Mouse (Mus musculus) small intestine, adult 2 months (tissue): ENCODE results near the gene Fam124b. TPM values are rescaled to one million over a fixed set of nuclear protein-coding genes. Genes with fewer than 3 reads are reported as not detected.

Source experiments
- H3K27ac ChIP-seq: fragments of 200-500 bp; 2 replicates; pipeline ENCODE4 v1.5.1; 2012; ENCODE audit warnings: low read depth, low read length, control low read depth, inconsistent platforms; ENCODE audit not compliant: insufficient read depth
- H3K27me3 ChIP-seq: fragments of 200-500 bp; 2 replicates; pipeline ENCODE4 v1.6.1; 2012; ENCODE audit warnings: mild to moderate bottlenecking, moderate library complexity, low read length, inconsistent platforms; ENCODE audit not compliant: control insufficient read depth, insufficient read depth
- H3K36me3 ChIP-seq: fragments of 200-500 bp; 2 replicates; pipeline ENCODE4 v1.6.1; 2012; ENCODE audit warnings: mild to moderate bottlenecking, low read length, control low read depth, inconsistent platforms; ENCODE audit not compliant: control insufficient read depth, insufficient read depth
- H3K4me1 ChIP-seq: fragments of 200-500 bp; 2 replicates; pipeline ENCODE4 v1.6.1; 2012; ENCODE audit warnings: low read length, inconsistent platforms, mixed read lengths; ENCODE audit not compliant: control insufficient read depth, insufficient read depth, insufficient read length
- H3K4me3 ChIP-seq: fragments of 200-500 bp; 2 replicates; pipeline ENCODE4 v1.5.1; 2012; ENCODE audit warnings: low read depth, mild to moderate bottlenecking, control low read depth, inconsistent platforms, low read length, moderate library complexity
- CTCF ChIP-seq: fragments of 200-500 bp; IDR thresholded peaks from 2 replicates; pipeline ENCODE4 v1.5.1; 2012; ENCODE audit warnings: low read depth, mild to moderate bottlenecking, control low read depth, inconsistent platforms, low read length, moderate library complexity, mixed read lengths; ENCODE audit not compliant: insufficient replicate concordance, insufficient read length; ENCODE audit errors: extremely low read depth
- POLR2A ChIP-seq: fragments of 200-500 bp; IDR thresholded peaks from 2 replicates; pipeline ENCODE4 v1.6.1; 2012; ENCODE audit warnings: low read depth, mild to moderate bottlenecking, control low read depth, inconsistent platforms, low read length, moderate library complexity
- WGBS: fragments of 180-500 bp; shearing (Covaris S2); methylation state at CpG from one replicate; pipeline ENCODE4 v1.1.7; 2018; 5-methylcytosine and 5-hydroxymethylcytosine counted together
- polyA plus RNA-seq: library from polyadenylated mRNA; depleted of rRNA; stranded (reverse); fragments of >200 nt; gene quantifications from 2 replicates; pipeline ENCODE4 v1.2.3, GENCODE M21; 2012

Fam124b gene
- polyA plus RNA-seq, 1 experiment, result not detected

DNA sequence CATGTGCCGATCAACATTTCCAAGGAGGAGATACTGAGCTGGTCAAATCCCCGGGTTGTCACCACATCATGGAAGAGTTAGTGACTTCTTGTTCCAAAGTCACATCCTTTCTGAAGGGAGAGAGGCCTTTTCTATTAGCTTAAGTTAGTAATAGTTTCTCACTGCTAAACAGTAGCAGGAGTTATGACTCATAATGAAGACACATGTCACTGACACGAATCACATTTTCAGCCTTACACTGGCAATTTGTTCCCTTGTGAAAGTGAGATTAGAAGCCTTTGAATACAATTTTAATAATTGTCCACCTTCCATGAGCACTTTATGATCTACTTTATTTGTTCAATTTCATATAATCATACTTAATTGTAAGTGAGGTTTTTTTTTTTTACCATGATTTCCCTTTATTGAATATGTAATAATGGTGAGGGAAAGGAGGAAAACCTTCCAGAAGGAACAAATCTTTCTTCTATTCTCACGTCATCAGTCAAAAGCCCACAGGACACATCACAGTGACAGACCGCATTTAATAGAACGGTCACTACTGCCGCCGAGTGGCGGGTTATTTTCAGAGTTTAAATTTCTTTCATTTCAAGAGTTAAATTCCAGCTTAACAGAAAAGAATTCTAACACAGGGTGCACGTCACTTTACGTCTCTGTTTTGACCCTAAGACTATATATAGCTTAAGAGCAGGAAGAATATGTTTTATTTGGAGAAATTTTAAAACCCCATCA is 40.5 kb downstream of the Fam124b start:
- TF ChIP-seq CTCF, result no peak
- Histone ChIP-seq H3K4me3 (no peak overlapping the region), H3K27me3 (no peaks in the 10 kb centered on the region), H3K4me1 (no peaks in the 10 kb centered on the region), H3K27ac (no peak overlapping the region), H3K36me3 (no peaks in the 10 kb centered on the region)
- 58% methylated on average over 11 of the region's 11 CpGs for WGBS

DNA sequence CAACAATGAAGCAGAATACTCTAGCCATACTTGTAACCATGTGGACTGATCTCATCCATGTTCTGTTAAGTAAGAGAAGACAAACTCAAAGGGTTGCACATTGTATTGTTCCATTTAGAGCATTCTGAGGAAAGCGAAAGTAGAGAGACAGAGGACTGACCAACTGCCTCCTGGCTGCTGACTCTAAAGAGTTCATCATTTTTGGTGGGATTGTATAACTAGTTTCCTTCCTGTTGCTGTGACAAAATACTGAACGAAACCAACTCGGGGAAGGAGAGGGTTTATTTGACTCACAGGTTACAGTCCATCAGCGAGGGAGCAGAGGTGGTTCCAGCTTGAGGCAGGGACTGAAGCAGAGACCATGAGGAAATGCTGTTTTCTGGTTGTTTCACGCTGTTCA is 50.6 kb downstream of the Fam124b start:
- TF ChIP-seq POLR2A (no peak), CTCF (no peak)
- Histone ChIP-seq H3K4me3 (no peak overlapping the region), H3K27me3 (no peaks in the 10 kb centered on the region), H3K4me1 (no peaks in the 10 kb centered on the region), H3K27ac (no peak overlapping the region), H3K36me3 (no peaks in the 10 kb centered on the region)
- WGBS, result 73% methylated on average over 5 of the region's 5 CpGs

DNA sequence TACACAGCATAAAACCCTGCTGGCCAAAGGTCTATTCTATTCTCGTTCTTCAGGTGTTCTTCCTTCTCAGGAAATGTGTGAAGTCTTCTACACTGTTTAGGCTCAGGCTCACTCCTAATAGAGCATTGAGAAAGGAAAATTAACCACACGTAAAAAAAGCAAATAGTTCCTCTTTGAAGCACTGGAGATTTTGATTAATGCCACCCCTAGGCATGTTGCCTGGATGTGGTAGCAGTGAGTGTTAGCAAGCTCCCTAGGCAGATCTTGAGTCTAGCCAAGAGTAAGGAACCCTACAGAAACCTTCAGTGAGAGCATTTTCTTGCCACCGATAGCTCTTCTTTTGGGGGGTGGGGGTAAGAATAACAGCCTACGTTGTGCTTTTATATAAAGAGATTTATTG is 51.7 kb downstream of the Fam124b start:
- no peak overlapping the region for H3K27ac ChIP-seq

DNA sequence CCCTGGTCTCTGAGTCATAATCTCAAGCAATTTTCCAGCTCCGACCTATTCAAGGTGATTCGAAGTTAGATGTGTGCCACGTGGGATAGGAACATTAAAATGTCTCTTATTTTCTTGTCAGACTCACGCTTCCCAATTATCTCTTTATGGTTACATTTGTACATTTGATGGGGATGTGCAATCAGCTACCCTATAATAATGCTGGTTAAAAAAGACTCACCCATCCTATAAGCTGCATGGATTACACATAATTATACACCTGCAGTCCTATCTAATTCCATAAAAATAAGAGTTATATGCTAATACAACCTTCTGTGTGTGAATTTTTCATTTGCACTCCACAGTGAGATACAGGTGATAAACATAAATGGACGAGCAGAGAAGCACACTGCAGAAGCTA is 52.9 kb downstream of the Fam124b start:
- no peak for TF ChIP-seq POLR2A
- TF ChIP-seq CTCF, result no peak

More for the DNA sequence above, 51.7 kb downstream of the Fam124b start:
- TF ChIP-seq POLR2A (no peak), CTCF (no peak)
- no peaks in the 10 kb centered on the region for H3K4me1 ChIP-seq
- H3K36me3 ChIP-seq, result no peaks in the 10 kb centered on the region
- 58% methylated on average over 4 of the region's 4 CpGs for WGBS
- H3K4me3 ChIP-seq, result no peak overlapping the region
- no peaks in the 10 kb centered on the region for H3K27me3 ChIP-seq

DNA sequence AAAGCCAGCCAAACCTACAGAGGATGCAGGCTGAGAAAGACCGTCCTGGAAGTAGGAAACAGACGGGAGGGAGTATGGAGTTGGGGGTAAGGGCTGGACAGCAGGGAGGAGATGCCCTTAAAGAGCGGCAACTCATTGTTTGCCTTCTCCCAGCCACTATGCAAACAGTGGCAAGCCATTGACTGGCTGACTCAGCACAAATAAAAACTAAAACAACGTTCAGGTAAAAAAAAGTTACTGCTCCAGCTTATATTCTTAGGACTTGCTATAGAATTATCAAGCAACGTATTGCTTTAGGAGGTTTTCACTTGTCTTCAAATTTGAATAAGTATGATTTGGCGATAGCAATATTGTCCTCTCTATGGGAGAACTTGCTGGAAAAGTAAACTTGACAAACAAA is 55.3 kb downstream of the Fam124b start:
- WGBS, result 48% methylated on average over 6 of the region's 6 CpGs
- no peaks in the 10 kb centered on the region for H3K36me3 ChIP-seq
- no peaks in the 10 kb centered on the region for H3K4me1 ChIP-seq

More for the DNA sequence above, 52.9 kb downstream of the Fam124b start:
- H3K36me3 ChIP-seq, result no peaks in the 10 kb centered on the region
- H3K4me1 ChIP-seq, result no peaks in the 10 kb centered on the region
- no peaks in the 10 kb centered on the region for H3K27me3 ChIP-seq
- no peak overlapping the region for H3K27ac ChIP-seq
- 73% methylated on average over 5 of the region's 5 CpGs for WGBS
- no peak overlapping the region for H3K4me3 ChIP-seq

DNA sequence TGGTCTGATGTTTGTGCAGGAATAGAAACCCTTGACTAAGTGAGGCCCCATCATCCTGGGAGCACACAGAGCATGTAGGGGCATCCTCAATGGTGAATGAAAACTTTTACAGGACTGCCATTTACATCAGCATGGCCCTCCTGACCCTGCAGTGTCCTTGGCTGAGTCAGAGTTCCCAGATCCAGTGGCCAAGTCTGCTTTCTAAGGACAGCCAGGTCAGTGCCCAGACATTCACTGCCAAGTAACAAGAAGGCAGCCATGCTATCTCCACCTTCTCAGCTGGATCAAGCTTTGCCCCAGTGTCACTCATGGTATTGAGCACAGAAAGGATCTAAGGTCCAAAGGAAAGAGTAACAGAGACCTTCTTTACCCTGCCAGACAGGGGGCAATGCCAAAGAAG is 58.7 kb downstream of the Fam124b start:
- Histone ChIP-seq H3K27me3 (no peaks in the 10 kb centered on the region), H3K36me3 (no peaks in the 10 kb centered on the region), H3K27ac (no peak overlapping the region), H3K4me3 (no peak overlapping the region), H3K4me1 (no peaks in the 10 kb centered on the region)
- TF ChIP-seq POLR2A, result no peak
- no peak for TF ChIP-seq CTCF

More for the DNA sequence above, 55.3 kb downstream of the Fam124b start:
- Histone ChIP-seq H3K27ac (no peak overlapping the region), H3K4me3 (no peak overlapping the region), H3K27me3 (no peaks in the 10 kb centered on the region)
- TF ChIP-seq CTCF (no peak), POLR2A (no peak)

DNA sequence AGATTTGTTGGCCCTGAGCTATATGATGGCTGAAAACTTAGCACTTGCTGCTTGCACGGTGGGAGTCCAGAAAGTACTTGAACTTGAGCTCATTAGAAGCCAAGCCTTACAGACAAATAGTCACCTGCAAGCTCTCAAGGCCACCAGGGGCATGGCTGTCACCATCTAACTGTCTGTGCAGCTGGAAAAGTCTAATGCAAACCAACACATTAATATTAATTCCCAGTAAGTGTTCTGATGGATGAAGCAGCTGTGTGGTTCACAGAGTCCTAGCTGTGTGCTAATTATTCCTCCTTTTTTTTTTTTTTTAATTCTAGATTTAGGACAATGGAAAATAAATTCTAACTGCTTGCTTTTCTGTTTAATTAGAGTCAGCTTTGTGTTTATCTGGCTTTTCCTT is 63.4 kb downstream of the Fam124b start:
- Histone ChIP-seq H3K4me1 (no peaks in the 10 kb centered on the region), H3K27me3 (no peaks in the 10 kb centered on the region), H3K27ac (no peak overlapping the region), H3K4me3 (no peak overlapping the region), H3K36me3 (no peaks in the 10 kb centered on the region)
- 61% methylated on average over 1 of the region's 1 CpGs for WGBS
- no peak for TF ChIP-seq POLR2A

DNA sequence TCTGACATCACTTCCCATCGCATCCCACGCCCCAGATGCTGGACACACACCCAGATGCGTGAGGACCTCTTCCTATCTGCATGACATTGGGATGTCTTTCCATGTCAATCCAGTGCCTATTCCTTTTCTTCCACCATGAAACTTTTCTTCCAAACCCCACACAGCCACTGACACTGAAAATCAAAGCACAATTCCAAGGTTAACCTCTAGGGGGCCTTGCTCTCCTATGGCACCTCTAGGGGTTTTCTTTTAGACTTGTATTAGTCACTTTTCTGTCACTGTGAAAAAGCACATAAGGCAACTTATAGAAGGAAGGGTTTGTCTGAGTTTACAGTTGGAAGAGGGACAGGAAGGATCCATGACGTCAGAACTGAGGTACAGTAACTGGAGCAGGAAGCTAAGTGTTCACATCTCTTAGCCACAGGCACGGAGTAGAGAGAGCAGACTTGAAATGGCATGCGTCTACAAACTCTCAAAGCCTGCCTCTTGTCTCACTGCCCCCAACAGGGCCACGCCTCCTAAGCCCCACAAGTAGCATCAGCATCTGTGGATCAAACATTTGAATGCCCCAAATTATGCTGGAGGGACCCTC is 65.1 kb downstream of the Fam124b start:
- Histone ChIP-seq H3K27ac (no peak overlapping the region), H3K27me3 (no peaks in the 10 kb centered on the region), H3K4me3 (no peak overlapping the region), H3K36me3 (no peaks in the 10 kb centered on the region), H3K4me1 (no peaks in the 10 kb centered on the region)
- TF ChIP-seq CTCF (no peak), POLR2A (no peak)
- WGBS, result 72% methylated on average over 7 of the region's 7 CpGs
